Mouse (Mus musculus): ENCODE measurements around the gene Pgr.

DNA sequence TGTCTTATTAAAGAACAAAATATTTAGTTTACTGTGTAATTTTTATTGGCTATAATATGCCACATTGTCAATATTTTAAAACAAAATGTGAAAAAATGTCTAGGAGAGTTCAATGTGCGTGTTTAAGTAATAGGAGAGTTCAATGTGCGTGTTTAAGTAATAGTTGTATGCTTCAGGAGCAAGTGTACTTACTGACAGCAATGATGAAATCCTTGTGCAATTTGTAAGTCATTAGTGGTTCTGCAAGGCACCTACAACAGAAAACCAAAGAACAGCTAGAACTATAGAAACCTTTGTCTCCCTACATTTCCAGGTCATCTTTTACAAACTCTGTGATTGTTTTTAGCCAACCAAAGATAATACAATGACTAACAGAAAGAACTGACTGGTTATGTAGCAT is 115.5 kb downstream of the Pgr start:
- TF ChIP-seq POLR2A (IDR thresholded peaks at IDR 0.05; ENCODE audit: low read depth, low read length) (no peak), CTCF (IDR thresholded peaks at IDR 0.05; ENCODE audit: extremely low read depth, insufficient read length, insufficient replicate concordance, low read depth, low read length) (no peak)
